Mouse (Mus musculus) E14TG2a.4 (cell line): ENCODE measurements around the gene Nubp2.

Source experiments
- H3K27me3 ChIP-seq: 2 replicates; pipeline ENCODE4 v1.6.1; 2014; ENCODE audit warnings: low read length, control low read depth; ENCODE audit not compliant: insufficient read depth
- H3K36me3 ChIP-seq: 2 replicates; pipeline ENCODE4 v1.6.1; 2014; ENCODE audit warnings: low read length, control low read depth; ENCODE audit not compliant: insufficient read depth
- H3K4me1 ChIP-seq: replicated peaks from 2 replicates; pipeline ENCODE4 v1.6.1; 2014; ENCODE audit warnings: low read depth, low read length, control low read depth
- H3K4me3 ChIP-seq: replicated peaks from 2 replicates; pipeline ENCODE4 v1.5.1; 2014; ENCODE audit warnings: mild to moderate bottlenecking, low read length
- H3K9me3 ChIP-seq: 2 replicates; pipeline ENCODE4 v1.6.1; 2014; ENCODE audit warnings: low read length, control low read depth
- CTCF ChIP-seq: conservative IDR thresholded peaks from 2 replicates; pipeline ENCODE4 v1.5.1; 2014; ENCODE audit warnings: low read length
- NANOG ChIP-seq: IDR thresholded peaks from 2 replicates; pipeline ENCODE4 v1.6.1; 2014; ENCODE audit warnings: borderline replicate concordance, low read length, mixed read lengths
- POU5F1 ChIP-seq: IDR thresholded peaks from 2 replicates; pipeline ENCODE4 v1.6.1; 2014; ENCODE audit warnings: low read length, borderline replicate concordance

Nubp2 gene

GRCm38 (mm10) chr17:24890151-24891092, 4.3 kb upstream of the Nubp2 start:
- TF ChIP-seq NANOG: no peak
- TF ChIP-seq POU5F1: no peak
- TF ChIP-seq CTCF: no peak
- Histone ChIP-seq H3K9me3 (no peaks in the 10 kb centered on the region), H3K4me1 (peaks cover 68% of the 10 kb centered on the region), H3K4me3 (no peak overlapping the region), H3K27me3 (no peaks in the 10 kb centered on the region), H3K36me3 (peaks cover 57% of the 10 kb centered on the region)

- peaks cover 69% of the 10 kb centered on the region for H3K36me3 ChIP-seq
- H3K27me3 ChIP-seq: no peaks in the 10 kb centered on the region
- H3K4me3 ChIP-seq: no peak overlapping the region
- TF ChIP-seq CTCF (no peak), POU5F1 (no peak), NANOG (no peak)
- no peaks in the 10 kb centered on the region for H3K9me3 ChIP-seq
- H3K4me1 ChIP-seq: peaks cover 76% of the 10 kb centered on the region
Observed at GRCm38 (mm10) chr17:24888862-24889261, 2.7 kb upstream of the Nubp2 start.

- peaks cover 69% of the 10 kb centered on the region for H3K36me3 ChIP-seq
- no peak for TF ChIP-seq POU5F1
- no peak for TF ChIP-seq NANOG
- TF ChIP-seq CTCF: no peak
- H3K4me1 ChIP-seq: peaks cover 76% of the 10 kb centered on the region
- peak overlapping the region; percentile 100 for H3K4me3 ChIP-seq
- no peaks in the 10 kb centered on the region for H3K9me3 ChIP-seq
- H3K27me3 ChIP-seq: no peaks in the 10 kb centered on the region
Observed at GRCm38 (mm10) chr17:24887291-24888080, 1.3 kb upstream of the Nubp2 start.

- peaks cover 69% of the 10 kb centered on the region for H3K36me3 ChIP-seq
- no peaks in the 10 kb centered on the region for H3K9me3 ChIP-seq
- peaks cover 81% of the 10 kb centered on the region for H3K4me1 ChIP-seq
- H3K4me3 ChIP-seq: peak overlapping the region; percentile 100
- no peaks in the 10 kb centered on the region for H3K27me3 ChIP-seq
- TF ChIP-seq NANOG: no peak
- TF ChIP-seq POU5F1: no peak
- TF ChIP-seq CTCF: no peak
Observed at GRCm38 (mm10) chr17:24886932-24887271, 753 bp upstream of the Nubp2 start.

- H3K36me3 ChIP-seq: peaks cover 58% of the 10 kb centered on the region
- no peak for TF ChIP-seq CTCF
- no peak for TF ChIP-seq POU5F1
- TF ChIP-seq NANOG: no peak
- H3K4me1 ChIP-seq: peaks cover 84% of the 10 kb centered on the region
- H3K4me3 ChIP-seq: peak overlapping the region; percentile 100
- no peaks in the 10 kb centered on the region for H3K9me3 ChIP-seq
- H3K27me3 ChIP-seq: no peaks in the 10 kb centered on the region
Observed at GRCm38 (mm10) chr17:24885356-24886133, 604 bp downstream of the Nubp2 start.

GRCm38 (mm10) chr17:24884391-24884790, 1.8 kb downstream of the Nubp2 start:
- Histone ChIP-seq H3K4me3 (peak overlapping the region; percentile 100), H3K4me1 (peaks cover 84% of the 10 kb centered on the region), H3K27me3 (no peaks in the 10 kb centered on the region), H3K9me3 (no peaks in the 10 kb centered on the region), H3K36me3 (peaks cover 50% of the 10 kb centered on the region)
- TF ChIP-seq CTCF (no peak), NANOG (no peak), POU5F1 (no peak)

GRCm38 (mm10) chr17:24881738-24882440, 4.3 kb downstream of the Nubp2 start:
- Histone ChIP-seq H3K4me1 (peaks cover 88% of the 10 kb centered on the region), H3K9me3 (no peaks in the 10 kb centered on the region), H3K27me3 (no peaks in the 10 kb centered on the region), H3K36me3 (peaks cover 42% of the 10 kb centered on the region), H3K4me3 (peak overlapping the region; percentile 74)
- TF ChIP-seq CTCF (peak; percentile 51), POU5F1 (no peak)

- no peaks in the 10 kb centered on the region for H3K27me3 ChIP-seq
- peak overlapping the region; percentile 70 for H3K4me3 ChIP-seq
- H3K4me1 ChIP-seq: peaks cover 97% of the 10 kb centered on the region
- no peaks in the 10 kb centered on the region for H3K9me3 ChIP-seq
- TF ChIP-seq NANOG: no peak
- no peak for TF ChIP-seq POU5F1
- TF ChIP-seq CTCF: no peak
- peaks cover 22% of the 10 kb centered on the region for H3K36me3 ChIP-seq
Observed at GRCm38 (mm10) chr17:24878531-24878930, 7.6 kb downstream of the Nubp2 start.
